Mouse (Mus musculus): ENCODE results near the gene Ptprb.

- TF ChIP-seq POLR2A (IDR thresholded peaks at IDR 0.05; ENCODE audit: insufficient read depth, low read depth, low read length) (no peak), CTCF (IDR thresholded peaks at IDR 0.05) (no peak), EP300 (IDR thresholded peaks at IDR 0.05; ENCODE audit: insufficient read depth, low read depth, low read length) (no peak)
These were observed 3.8 kb upstream of the Ptprb start for GRCm38 (mm10) chr10:116271470-116271915.
